Mouse (Mus musculus) MEL (cell line): ENCODE data around the gene Adat2. TPM values are rescaled to one million over a fixed set of nuclear protein-coding genes. Genes with fewer than 3 reads are reported as not detected.

Experiments used
- DNase-seq: peaks from one replicate; pipeline ENCODE4 v3.0.0; 2011; ENCODE audit warnings: low read depth, low spot score
- H3K27ac ChIP-seq: 2 replicates; pipeline ENCODE4 v1.5.1; 2012; ENCODE audit warnings: low read depth, mild to moderate bottlenecking, control low read depth, low read length, moderate library complexity; ENCODE audit not compliant: control insufficient read depth
- H3K27me3 ChIP-seq, 2 experiments: fragments of 150-350 bp in 1 of 2; sonication (generic) in 1 of 2; 2 replicates each; pipeline ENCODE4 v1.6.1; 2012; ENCODE audit warnings: low read length in 2 of 2, mild to moderate bottlenecking in 2 of 2, improper control_type of control experiment in 1 of 2, moderate library complexity in 1 of 2; ENCODE audit not compliant: insufficient read depth in 2 of 2, control insufficient read depth in 1 of 2
- H3K36me3 ChIP-seq, 2 experiments: 2 replicates each; pipeline ENCODE4 v1.6.1; 2012 to 2014; ENCODE audit warnings: low read length in 2 of 2, improper control_type of control experiment in 1 of 2, inconsistent platforms in 1 of 2, mild to moderate bottlenecking in 1 of 2; ENCODE audit not compliant: insufficient read depth in 2 of 2, control insufficient read depth in 1 of 2
- H3K4me1 ChIP-seq, 2 experiments: fragments of 150-350 bp in 1 of 2; sonication (generic) in 1 of 2; 2 replicates each; pipeline ENCODE4 v1.6.1; 2012; ENCODE audit warnings: low read length in 2 of 2, improper control_type of control experiment in 1 of 2, mild to moderate bottlenecking in 1 of 2; ENCODE audit not compliant: insufficient read depth in 2 of 2, control insufficient read depth in 1 of 2
- H3K4me3 ChIP-seq, 2 experiments: fragments of 150-350 bp in 1 of 2; sonication (generic) in 1 of 2; 2 replicates each; pipeline ENCODE4 v1.5.1; 2012; ENCODE audit warnings: low read depth in 2 of 2, low read length in 2 of 2, mild to moderate bottlenecking in 2 of 2, moderate library complexity in 2 of 2, control low read depth in 1 of 2, improper control_type of control experiment in 1 of 2; ENCODE audit not compliant: control insufficient read depth in 1 of 2, insufficient read depth in 1 of 2
- H3K79me2 ChIP-seq: 2 replicates; pipeline ENCODE4 v1.6.1; 2012; ENCODE audit warnings: mild to moderate bottlenecking, low read length, moderate library complexity; ENCODE audit not compliant: control insufficient read depth, poor library complexity, insufficient read depth
- H3K9ac ChIP-seq: 2 replicates; pipeline ENCODE4 v1.6.1; 2012; ENCODE audit warnings: low read depth, mild to moderate bottlenecking, control low read depth, low read length, moderate library complexity; ENCODE audit not compliant: control insufficient read depth, poor library complexity, severe bottlenecking
- H3K9me3 ChIP-seq: fragments of 150-350 bp; sonication (generic); replicated peaks from 2 replicates; pipeline ENCODE4 v1.6.1; 2012; ENCODE audit warnings: mild to moderate bottlenecking, low read length, improper control_type of control experiment, moderate library complexity; ENCODE audit not compliant: insufficient read depth
- BHLHE40 ChIP-seq: IDR thresholded peaks from 2 replicates; pipeline ENCODE4 v1.6.1; 2012; ENCODE audit warnings: low read depth, mild to moderate bottlenecking, inconsistent platforms, low read length, improper control_type of control experiment, borderline replicate concordance
- CHD1 ChIP-seq: IDR thresholded peaks from 2 replicates; pipeline ENCODE4 v1.6.1; 2012; ENCODE audit warnings: low read depth, mild to moderate bottlenecking, inconsistent platforms, low read length, improper control_type of control experiment
- CHD2 ChIP-seq: IDR thresholded peaks from 2 replicates; pipeline ENCODE4 v1.6.1; 2011; ENCODE audit warnings: low read length, improper control_type of control experiment
- ELF1 ChIP-seq: IDR thresholded peaks from 2 replicates; pipeline ENCODE4 v1.6.1; 2014; ENCODE audit warnings: low read depth, mild to moderate bottlenecking, inconsistent platforms, low read length, improper control_type of control experiment, moderate library complexity
- EP300 ChIP-seq, 2 experiments: IDR thresholded peaks; 2 replicates each; pipeline ENCODE4 v1.6.1; 2011; ENCODE audit warnings: improper control_type of control experiment in 2 of 2, low read length in 2 of 2, low read depth in 1 of 2, mild to moderate bottlenecking in 1 of 2
- ETS1 ChIP-seq: IDR thresholded peaks from 2 replicates; pipeline ENCODE4 v1.6.1; 2012; ENCODE audit warnings: low read depth, mild to moderate bottlenecking, inconsistent platforms, low read length, improper control_type of control experiment, moderate library complexity
- GABPA ChIP-seq: IDR thresholded peaks from 2 replicates; pipeline ENCODE4 v1.6.1; 2012; ENCODE audit warnings: low read depth, mild to moderate bottlenecking, inconsistent platforms, low read length, improper control_type of control experiment, moderate library complexity
- GATA1 ChIP-seq: IDR thresholded peaks from 2 replicates; pipeline ENCODE4 v1.6.1; 2011; ENCODE audit warnings: low read depth, low read length, improper control_type of control experiment
- KAT2A ChIP-seq: conservative IDR thresholded peaks from 2 replicates; pipeline ENCODE4 v1.6.1; 2012; ENCODE audit warnings: low read depth, low read length, improper control_type of control experiment, inconsistent platforms
- MAFK ChIP-seq: IDR thresholded peaks from 2 replicates; pipeline ENCODE4 v1.6.1; 2011; ENCODE audit warnings: low read depth, mild to moderate bottlenecking, low read length, improper control_type of control experiment, borderline replicate concordance
- MAX ChIP-seq: IDR thresholded peaks from 2 replicates; pipeline ENCODE4 v1.6.1; 2011; ENCODE audit warnings: low read length, improper control_type of control experiment
- MAZ ChIP-seq: IDR thresholded peaks from 2 replicates; pipeline ENCODE4 v1.6.1; 2012; ENCODE audit warnings: low read depth, mild to moderate bottlenecking, inconsistent platforms, low read length, improper control_type of control experiment
- MXI1 ChIP-seq: IDR thresholded peaks from 2 replicates; pipeline ENCODE4 v1.6.1; 2011; ENCODE audit warnings: mild to moderate bottlenecking, low read depth, low read length, improper control_type of control experiment
- POLR2AphosphoS5 ChIP-seq: IDR thresholded peaks from 2 replicates; pipeline ENCODE4 v1.6.1; 2012; ENCODE audit warnings: low read depth, borderline replicate concordance, mild to moderate bottlenecking, inconsistent platforms, low read length, moderate library complexity, mixed read lengths
- RCOR1 ChIP-seq: IDR thresholded peaks from 2 replicates; pipeline ENCODE4 v1.6.1; 2012; ENCODE audit warnings: low read depth, mild to moderate bottlenecking, inconsistent platforms, low read length, improper control_type of control experiment
- SMC3 ChIP-seq: IDR thresholded peaks from 2 replicates; pipeline ENCODE4 v1.6.1; 2011; ENCODE audit warnings: low read depth, low read length, improper control_type of control experiment
- UBTF ChIP-seq: IDR thresholded peaks from 2 replicates; pipeline ENCODE4 v1.6.1; 2012; ENCODE audit warnings: low read depth, mild to moderate bottlenecking, inconsistent platforms, low read length, improper control_type of control experiment, moderate library complexity, borderline replicate concordance; ENCODE audit not compliant: insufficient read depth
- USF1 ChIP-seq: IDR thresholded peaks from 2 replicates; pipeline ENCODE4 v1.6.1; 2014; ENCODE audit warnings: low read depth, mild to moderate bottlenecking, inconsistent platforms, low read length, improper control_type of control experiment, moderate library complexity
- USF2 ChIP-seq, 2 experiments: IDR thresholded peaks; 2 replicates each; pipeline ENCODE4 v1.6.1; 2011 to 2012; ENCODE audit warnings: improper control_type of control experiment in 2 of 2, low read length in 2 of 2, borderline replicate concordance in 1 of 2, inconsistent platforms in 1 of 2, low read depth in 1 of 2, mild to moderate bottlenecking in 1 of 2; ENCODE audit not compliant: insufficient read depth in 1 of 2
- ZC3H11A ChIP-seq: IDR thresholded peaks from 2 replicates; pipeline ENCODE4 v1.6.1; 2012; ENCODE audit warnings: low read depth, mild to moderate bottlenecking, inconsistent platforms, low read length, improper control_type of control experiment
- ZKSCAN1 ChIP-seq: IDR thresholded peaks from 2 replicates; pipeline ENCODE4 v1.6.1; 2012; ENCODE audit warnings: low read depth, mild to moderate bottlenecking, inconsistent platforms, low read length, improper control_type of control experiment, moderate library complexity
- ZMIZ1 ChIP-seq: IDR thresholded peaks from 2 replicates; pipeline ENCODE4 v1.6.1; 2012; ENCODE audit warnings: low read depth, mild to moderate bottlenecking, inconsistent platforms, low read length, improper control_type of control experiment, moderate library complexity
- ZNF384 ChIP-seq: IDR thresholded peaks from 2 replicates; pipeline ENCODE4 v1.6.1; 2012; ENCODE audit warnings: low read depth, mild to moderate bottlenecking, inconsistent platforms, low read length, improper control_type of control experiment
- polyA plus RNA-seq, 2 experiments: library from polyadenylated mRNA; stranded (reverse) in 1 of 2; unstranded in 1 of 2; fragments of >175 nt in 1 of 2; fragments of >200 nt in 1 of 2; gene quantifications; 2 replicates each; pipeline versions ENCODE4 v1.2.1 to v1.2.4; 2012; ENCODE audit warnings: low replicate concordance in 2 of 2, low read depth in 1 of 2; ENCODE audit not compliant: insufficient read length in 2 of 2, insufficient read depth in 1 of 2, missing spikeins in 1 of 2
- total RNA-seq: library from RNA; depleted of rRNA; stranded (reverse); fragments of 300-350 nt; gene quantifications from 2 replicates; pipeline ENCODE4 v1.2.3, GENCODE M21; 2012

Gene Adat2
- total and polyA plus RNA-seq, 3 experiments, result 14.7 to 21.3 TPM; not detected in 1

DNA sequence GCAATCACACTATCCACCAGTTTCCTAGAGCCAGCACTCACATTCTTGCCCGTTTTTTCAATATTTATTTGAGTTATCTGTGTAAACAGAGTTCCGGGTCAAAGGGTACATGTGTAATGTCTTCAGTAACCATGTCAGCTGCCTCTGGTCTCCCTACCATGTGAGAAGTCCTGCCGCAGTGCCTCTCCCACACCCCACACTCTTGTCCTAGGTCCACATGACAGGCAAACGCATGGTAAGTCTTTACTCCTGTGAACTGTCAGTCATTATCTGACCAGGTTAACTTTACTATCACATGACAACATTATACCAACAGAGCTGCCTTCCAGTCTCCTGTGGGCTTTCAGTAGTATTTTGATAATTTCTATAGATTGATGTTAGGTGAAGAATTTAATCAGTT, 24.5 kb upstream of the Adat2 start:
- Histone ChIP-seq H3K79me2 (no peaks in the 10 kb centered on the region), H3K4me1 (no peaks in the 10 kb centered on the region), H3K9ac (no peak overlapping the region), H3K27ac (no peak overlapping the region), H3K9me3 (no peaks in the 10 kb centered on the region), H3K4me3 (no peak overlapping the region), H3K27me3 (no peaks in the 10 kb centered on the region), H3K36me3 (peaks cover 0 to 3% of the 10 kb centered on the region in 2 experiments; a peak in 1 of 4 replicates)
- DNase-seq, result no peak
- TF ChIP-seq BHLHE40, result no peak
- TF ChIP-seq ZNF384, result no peak
- no peak for TF ChIP-seq ZMIZ1
- TF ChIP-seq KAT2A, result no peak
- TF ChIP-seq ETS1, result no peak
- TF ChIP-seq RCOR1, result no peak
- TF ChIP-seq EP300 (IDR thresholded peaks at IDR 0.05; ENCODE audit: low read depth in 1 of 2, low read length in 2 of 2), result no peak
- TF ChIP-seq MAZ, result no peak
- TF ChIP-seq MAFK, result no peak
- TF ChIP-seq UBTF, result no peak
- no peak for TF ChIP-seq MAX
- TF ChIP-seq GATA1, result no peak
- no peak for TF ChIP-seq MXI1
- no peak for TF ChIP-seq SMC3
- TF ChIP-seq ZC3H11A, result no peak

DNA sequence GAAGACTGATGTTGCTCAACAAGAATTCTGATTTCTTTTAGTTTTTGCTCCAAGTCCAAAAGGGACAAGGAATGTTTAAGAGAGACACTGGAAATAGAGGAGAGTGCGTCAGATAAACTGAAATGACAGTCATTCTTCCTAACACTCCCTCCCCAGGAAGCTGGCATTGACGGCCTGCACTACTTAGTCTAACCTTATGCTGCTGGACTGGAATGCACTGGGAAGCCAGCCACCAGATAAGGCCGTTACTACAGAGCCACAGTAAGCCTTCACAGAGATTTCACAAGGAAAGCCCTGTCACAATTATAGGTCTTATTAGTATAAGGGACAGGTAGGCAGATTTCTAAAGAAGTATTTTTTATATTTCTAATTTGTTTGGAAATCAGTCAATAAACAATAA, 17.9 kb upstream of the Adat2 start:
- no peaks in the 10 kb centered on the region for H3K79me2 ChIP-seq
- no peak overlapping the region for H3K4me3 ChIP-seq
- no peaks in the 10 kb centered on the region for H3K9me3 ChIP-seq
- H3K4me1 ChIP-seq, result no peaks in the 10 kb centered on the region
- no peak for DNase-seq
- H3K9ac ChIP-seq, result no peak overlapping the region
- peaks cover 0 to 4% of the 10 kb centered on the region in 2 experiments; a peak in 1 of 4 replicates for H3K36me3 ChIP-seq
- H3K27me3 ChIP-seq, result no peaks in the 10 kb centered on the region
- H3K27ac ChIP-seq, result no peak overlapping the region
- no peak for TF ChIP-seq ZNF384
- TF ChIP-seq POLR2AphosphoS5, result no peak
- no peak for TF ChIP-seq CHD2
- no peak for TF ChIP-seq MAX
- TF ChIP-seq USF1, result no peak
- TF ChIP-seq USF2 (IDR thresholded peaks at IDR 0.05; ENCODE audit: borderline replicate concordance in 1 of 2, insufficient read depth in 1 of 2, low read depth in 1 of 2, low read length in 2 of 2), result no peak
- no peak for TF ChIP-seq ZKSCAN1
- TF ChIP-seq CHD1, result no peak
- no peak for TF ChIP-seq KAT2A
- TF ChIP-seq GABPA, result no peak
- no peak for TF ChIP-seq ELF1
- TF ChIP-seq MAFK, result no peak
